Mouse (Mus musculus) brown adipose tissue, adult 24 weeks (tissue): ENCODE data around the gene Iyd. TPM values are rescaled to one million over a fixed set of nuclear protein-coding genes. Genes with fewer than 3 reads are reported as not detected.

ENCODE experiments used
- H3K27ac ChIP-seq: fragments of 200-500 bp; replicated peaks from 2 replicates; pipeline ENCODE4 v1.5.1; 2012; ENCODE audit warnings: low read depth, mild to moderate bottlenecking, low read length
- H3K4me1 ChIP-seq: fragments of 200-500 bp; 2 replicates; pipeline ENCODE4 v1.6.1; 2012; ENCODE audit warnings: low read length, mixed read lengths; ENCODE audit not compliant: control insufficient read depth, insufficient read depth, insufficient read length
- H3K4me3 ChIP-seq: fragments of 200-500 bp; 2 replicates; pipeline ENCODE4 v1.5.1; 2012; ENCODE audit warnings: low read depth, mild to moderate bottlenecking, low read length, moderate library complexity; ENCODE audit not compliant: insufficient read depth
- polyA plus RNA-seq: library from polyadenylated mRNA; stranded (reverse); fragments of >200 nt; gene quantifications from 2 replicates; pipeline ENCODE4 v1.2.4, GENCODE M21; 2012; ENCODE audit not compliant: missing spikeins, insufficient read depth, insufficient read length

Iyd gene
- polyA plus RNA-seq, 1 experiment = not detected

DNA sequence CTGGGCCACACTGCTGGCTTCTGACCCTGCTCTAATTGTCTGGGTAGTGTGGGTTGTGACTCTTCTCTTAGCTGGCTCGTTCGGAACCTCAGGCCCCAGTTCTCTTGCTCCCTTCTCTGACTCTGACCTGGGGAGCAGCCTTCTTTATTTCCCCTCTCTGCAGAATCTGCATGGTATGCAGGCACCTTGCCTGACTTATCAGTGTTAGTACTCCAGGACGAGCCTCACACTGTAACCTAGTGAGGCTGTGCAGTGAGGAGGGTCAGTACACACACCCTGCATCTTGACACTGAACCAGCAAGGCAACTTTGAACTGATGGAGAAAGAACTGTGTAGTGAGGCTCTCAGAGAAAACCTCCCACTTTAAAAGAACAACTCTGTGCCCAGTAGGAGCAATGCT, 15.5 kb upstream of the Iyd start:
- Histone ChIP-seq H3K4me3 (no peak overlapping the region), H3K27ac (no peak overlapping the region), H3K4me1 (no peaks in the 10 kb centered on the region)

DNA sequence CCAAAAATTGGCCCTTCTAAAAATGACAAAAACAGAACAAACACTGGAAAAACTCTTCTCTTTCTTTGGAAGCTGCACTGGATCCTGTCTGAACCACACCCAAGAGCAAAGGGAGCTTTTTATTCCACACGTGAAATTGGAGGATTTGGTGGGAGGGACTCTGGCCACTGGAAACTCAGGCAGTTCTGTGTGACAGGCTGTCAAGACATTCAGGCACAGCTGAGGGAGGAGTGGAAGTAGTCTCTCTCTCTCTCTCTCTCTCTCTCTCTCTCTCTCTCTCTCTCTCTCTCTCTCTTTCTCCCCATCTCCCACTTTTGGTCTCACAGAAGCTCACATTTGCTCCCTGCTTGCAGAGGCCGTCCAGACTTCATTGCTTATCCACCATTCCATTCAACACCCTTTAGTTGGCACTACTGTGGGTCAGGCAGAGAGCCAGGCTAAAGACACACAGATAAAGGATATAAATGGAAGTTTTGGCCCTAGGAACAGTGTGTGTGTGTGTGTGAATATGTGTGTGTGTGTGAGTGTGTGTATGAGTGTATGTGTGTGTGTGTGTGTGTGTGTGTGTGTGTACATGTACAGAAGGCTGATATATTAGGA, 14.5 kb upstream of the Iyd start:
- no peak overlapping the region for H3K27ac ChIP-seq
- H3K4me1 ChIP-seq = no peaks in the 10 kb centered on the region
- no peak overlapping the region for H3K4me3 ChIP-seq

DNA sequence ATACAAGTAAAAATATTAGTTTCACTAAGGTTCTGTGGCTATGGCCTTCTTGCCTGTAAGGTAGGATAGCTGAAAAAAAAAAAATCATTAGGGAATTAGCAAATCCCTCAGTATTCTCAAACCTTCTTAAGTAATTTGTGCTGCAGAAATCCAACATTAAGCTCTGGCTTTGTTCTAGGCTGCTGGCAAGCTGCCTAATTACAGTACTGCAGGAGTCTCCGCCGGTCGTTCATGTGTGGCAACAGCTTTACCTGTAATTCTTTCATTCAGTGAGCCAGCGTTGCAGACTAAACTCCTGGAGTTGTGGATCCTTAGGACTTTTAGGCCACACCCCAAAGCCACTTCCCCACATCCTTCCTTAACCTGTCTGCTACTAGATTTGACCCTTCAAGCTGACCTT, 10.2 kb upstream of the Iyd start:
- Histone ChIP-seq H3K4me1 (no peaks in the 10 kb centered on the region), H3K4me3 (no peak overlapping the region)

DNA sequence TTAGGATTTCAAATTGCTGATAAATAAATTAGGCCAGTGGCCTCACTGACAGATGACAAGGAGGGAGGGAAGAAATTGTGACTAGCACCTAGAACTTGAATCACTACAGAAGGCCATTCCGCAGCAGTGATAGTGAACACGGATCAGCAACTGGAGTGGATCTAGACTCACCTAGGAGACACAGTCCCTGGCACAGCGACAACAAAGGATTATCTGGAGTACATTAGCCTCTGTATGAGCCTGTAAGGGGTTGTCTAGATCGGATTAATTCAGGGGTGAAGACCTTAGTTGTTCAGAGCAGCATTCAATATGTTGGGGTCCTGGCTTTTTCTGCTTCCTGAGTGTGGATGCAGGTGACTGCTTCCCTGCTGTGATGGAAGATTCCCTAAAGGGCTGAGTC, 9.4 kb upstream of the Iyd start:
- Histone ChIP-seq H3K27ac (no peak overlapping the region), H3K4me1 (no peaks in the 10 kb centered on the region), H3K4me3 (no peak overlapping the region)

More for the DNA sequence above, 10.2 kb upstream of the Iyd start:
- H3K27ac ChIP-seq = no peak overlapping the region

GRCm38 (mm10) chr10:3531375-3531774, 8.7 kb upstream of the Iyd start:
- Histone ChIP-seq H3K4me1 (no peaks in the 10 kb centered on the region), H3K4me3 (no peak overlapping the region), H3K27ac (no peak overlapping the region)

- no peak overlapping the region for H3K27ac ChIP-seq
- no peaks in the 10 kb centered on the region for H3K4me1 ChIP-seq
- no peak overlapping the region for H3K4me3 ChIP-seq
These were observed 5.6 kb upstream of the Iyd start for GRCm38 (mm10) chr10:3534445-3534844.

DNA sequence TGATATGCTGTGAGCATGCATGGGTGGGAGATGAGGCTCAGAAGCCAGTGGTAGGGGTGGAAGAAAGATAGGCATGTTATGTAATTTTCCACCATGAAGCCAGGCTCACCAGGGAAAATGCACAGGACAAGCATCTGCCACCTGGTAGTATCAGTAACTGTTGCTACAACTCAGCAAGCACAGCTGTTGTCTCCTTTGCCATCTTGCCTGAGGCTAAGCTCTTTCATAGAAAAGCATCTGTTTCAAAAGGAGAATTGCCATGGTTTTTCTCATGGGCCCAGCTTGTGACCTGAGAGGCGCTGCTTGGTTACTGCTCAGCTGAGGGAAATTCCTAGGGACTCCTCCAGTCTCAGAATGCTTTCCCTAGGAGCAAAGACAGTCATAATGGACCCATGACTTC, 3.7 kb upstream of the Iyd start:
- Histone ChIP-seq H3K4me3 (no peak overlapping the region), H3K27ac (no peak overlapping the region), H3K4me1 (no peaks in the 10 kb centered on the region)

DNA sequence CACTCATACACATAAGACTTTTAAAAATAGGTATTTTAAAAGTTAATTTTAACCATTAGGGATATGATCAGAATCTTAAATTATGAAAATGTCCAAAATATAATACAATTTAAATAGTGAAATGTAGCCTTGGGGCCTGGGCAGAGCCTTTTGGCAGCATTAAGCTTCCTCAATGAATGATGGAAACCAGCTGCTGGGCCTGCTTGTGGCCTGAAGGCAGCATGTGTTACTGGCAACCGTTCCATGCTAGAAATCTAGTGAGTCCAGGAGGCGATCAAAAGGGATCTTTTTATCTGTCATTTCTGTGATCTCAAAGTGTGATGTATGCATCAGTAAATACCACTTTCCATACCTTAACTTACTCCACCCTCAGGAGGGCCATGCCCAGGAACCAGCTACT, 9.3 kb downstream of the Iyd start:
- no peaks in the 10 kb centered on the region for H3K4me1 ChIP-seq
- no peak overlapping the region for H3K4me3 ChIP-seq

GRCm38 (mm10) chr10:3555128-3555527, 15.1 kb downstream of the Iyd start:
- Histone ChIP-seq H3K4me1 (no peaks in the 10 kb centered on the region), H3K4me3 (no peak overlapping the region), H3K27ac (no peak overlapping the region)

More for the DNA sequence above, 9.3 kb downstream of the Iyd start:
- no peak overlapping the region for H3K27ac ChIP-seq

DNA sequence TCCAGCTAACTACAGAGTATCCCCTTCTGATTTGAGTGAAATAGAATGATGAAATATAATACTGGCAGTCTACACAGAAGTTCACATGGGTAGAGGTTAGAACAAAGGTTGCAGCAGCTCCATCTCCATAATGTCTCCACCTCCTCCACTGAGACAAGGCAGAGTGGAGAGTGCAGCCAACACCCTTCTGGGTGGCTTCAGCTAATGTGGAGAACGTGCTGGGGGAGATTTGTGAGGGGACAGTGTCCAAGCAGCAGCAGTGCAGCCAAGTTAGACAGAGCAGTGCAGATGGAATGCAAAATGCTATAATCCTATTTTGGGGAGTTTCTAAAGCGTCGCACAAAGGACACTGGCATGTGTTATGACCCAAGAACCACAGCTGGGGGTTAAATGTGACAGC, 16.5 kb downstream of the Iyd start:
- H3K4me3 ChIP-seq = no peak overlapping the region
- H3K4me1 ChIP-seq = no peaks in the 10 kb centered on the region
- H3K27ac ChIP-seq = no peak overlapping the region

DNA sequence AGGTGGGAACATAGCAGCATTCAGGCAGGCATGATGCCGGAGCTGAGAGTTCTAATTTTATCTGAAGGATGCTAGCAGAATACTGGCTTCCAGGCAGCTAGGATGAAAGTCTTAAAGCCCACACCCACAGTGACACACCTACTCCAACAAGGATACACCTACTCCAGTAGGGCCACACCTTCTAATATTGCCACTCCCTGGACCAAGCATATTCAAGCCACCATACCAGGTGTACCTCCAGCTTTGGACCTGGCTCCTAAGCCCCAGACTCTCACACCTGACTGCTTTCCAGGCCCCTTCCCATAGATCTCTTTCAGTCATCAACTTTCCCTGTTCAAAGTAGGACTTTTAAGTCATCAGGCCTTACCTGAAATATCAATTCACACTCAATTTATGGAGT, 19.1 kb downstream of the Iyd start:
- Histone ChIP-seq H3K4me3 (no peak overlapping the region), H3K27ac (no peak overlapping the region), H3K4me1 (no peaks in the 10 kb centered on the region)

DNA sequence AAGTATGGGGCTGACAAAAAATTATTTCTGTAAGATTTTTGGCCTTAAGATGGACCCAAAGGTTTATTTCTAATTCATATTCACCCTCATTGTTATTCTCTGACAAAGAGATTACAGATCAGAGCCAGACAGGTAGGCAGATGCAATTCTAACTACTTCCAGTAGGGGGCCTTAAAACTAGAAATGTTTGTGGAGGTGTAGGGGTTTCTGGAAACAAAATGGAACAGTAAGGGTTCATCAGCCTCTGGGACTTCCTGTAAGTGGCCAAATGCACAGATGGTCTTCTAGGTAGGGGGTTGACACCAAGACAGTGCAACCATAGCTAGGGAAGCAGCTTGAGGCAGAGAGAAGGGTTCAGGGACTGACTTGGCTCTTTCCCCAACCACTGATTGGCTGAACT, 22.1 kb downstream of the Iyd start:
- no peak overlapping the region for H3K4me3 ChIP-seq

GRCm38 (mm10) chr10:3565126-3565525, 25.1 kb downstream of the Iyd start:
- no peak overlapping the region for H3K4me3 ChIP-seq

More for the DNA sequence above, 22.1 kb downstream of the Iyd start:
- H3K4me1 ChIP-seq = no peaks in the 10 kb centered on the region
- no peak overlapping the region for H3K27ac ChIP-seq

GRCm38 (mm10) chr10:3567821-3568220, 27.8 kb downstream of the Iyd start:
- Histone ChIP-seq H3K27ac (no peak overlapping the region), H3K4me3 (no peak overlapping the region)

More at GRCm38 (mm10) chr10:3565126-3565525, 25.1 kb downstream of the Iyd start:
- no peaks in the 10 kb centered on the region for H3K4me1 ChIP-seq
- H3K27ac ChIP-seq = no peak overlapping the region

DNA sequence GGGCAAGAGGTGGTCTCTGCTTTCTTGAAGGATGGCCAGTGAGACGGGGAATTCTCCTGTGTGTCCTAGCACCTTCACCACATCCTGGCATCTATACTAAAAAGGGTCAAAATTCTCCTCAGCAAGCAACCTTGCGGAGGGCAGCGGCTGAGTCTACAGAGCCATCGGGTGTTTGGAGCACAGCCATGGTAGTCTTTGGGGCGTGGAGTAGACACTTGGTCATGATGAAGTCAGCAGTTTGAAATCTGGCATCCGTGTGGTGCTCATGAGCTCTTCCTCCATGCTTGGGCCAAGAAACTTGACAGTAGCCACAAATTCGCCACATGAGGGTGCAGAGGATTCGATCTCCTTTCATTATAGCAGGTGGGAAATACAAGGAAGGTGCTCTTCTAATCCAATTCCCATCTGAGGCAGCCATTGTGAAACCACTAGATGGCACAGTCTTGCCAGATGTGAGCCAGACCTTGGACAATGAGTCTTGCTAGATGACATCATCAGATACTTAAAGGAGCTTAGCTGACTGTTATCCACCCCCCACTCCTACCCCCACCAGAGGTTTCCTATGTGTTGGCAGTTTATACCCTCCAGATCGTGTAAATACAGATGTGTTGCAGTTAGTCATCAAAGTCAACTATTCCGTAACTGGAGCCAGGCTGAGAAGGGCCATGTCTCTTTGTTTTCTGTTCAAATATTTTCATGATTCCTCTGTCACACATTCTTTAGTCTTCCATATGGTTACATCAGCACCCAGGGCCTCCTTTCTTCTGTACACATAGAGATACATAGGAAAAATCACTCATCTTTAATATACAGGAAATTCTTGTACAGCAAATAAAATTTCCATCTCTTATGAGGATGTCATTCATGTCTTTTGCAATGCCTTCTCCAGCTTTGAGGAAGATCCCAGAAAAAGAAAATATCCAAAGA, 32.9 kb downstream of the Iyd start:
- H3K4me3 ChIP-seq = no peak overlapping the region
- H3K27ac ChIP-seq = no peak overlapping the region
- no peaks in the 10 kb centered on the region for H3K4me1 ChIP-seq

More at GRCm38 (mm10) chr10:3567821-3568220, 27.8 kb downstream of the Iyd start:
- no peaks in the 10 kb centered on the region for H3K4me1 ChIP-seq
